Mouse (Mus musculus): ENCODE measurements around the gene Nmt1.

Nmt1 gene

DNA sequence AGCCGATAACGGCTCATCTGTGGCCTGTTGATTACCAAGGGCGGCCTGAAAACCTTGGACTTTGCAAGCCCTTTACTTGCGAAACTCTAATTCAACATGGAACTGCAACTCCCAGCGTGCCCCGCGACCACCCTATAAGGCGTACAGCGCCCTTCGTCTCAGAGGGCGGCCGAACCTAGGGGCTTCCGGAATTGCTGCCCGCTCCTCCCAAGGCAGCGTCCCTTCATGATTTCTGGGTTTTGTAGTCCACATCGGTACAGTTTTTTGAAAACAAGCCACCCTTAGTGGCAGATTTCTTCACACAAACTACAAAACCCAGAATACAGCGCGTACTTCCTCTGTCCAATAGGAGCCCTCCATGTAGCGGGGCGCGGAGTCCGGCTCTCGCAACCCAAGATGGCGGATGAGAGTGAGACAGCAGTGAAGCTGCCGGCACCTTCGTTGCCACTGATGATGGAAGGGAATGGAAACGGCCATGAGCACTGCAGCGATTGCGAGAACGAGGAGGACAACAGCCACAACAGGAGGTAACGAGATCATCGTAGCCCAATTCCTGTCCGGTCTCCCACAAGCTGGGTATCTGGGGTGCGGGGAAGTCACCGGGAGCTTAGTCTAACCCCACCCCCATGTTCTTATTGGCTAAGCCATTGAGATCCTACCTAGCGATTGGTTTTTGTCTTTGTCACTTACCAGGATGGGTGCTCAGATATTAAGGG, at the start of gene Nmt1, which contains the start of gene Dcakd:
Nmt1 (plus strand) TSS at position 15 of the 716 bp plus-strand sequence.
Dcakd (minus strand) TSS at position 158 of the 716 bp plus-strand sequence.
- DNase-seq (ENCODE audit: low spot score in 2 of 2): peak; percentile 83 to 90

DNA sequence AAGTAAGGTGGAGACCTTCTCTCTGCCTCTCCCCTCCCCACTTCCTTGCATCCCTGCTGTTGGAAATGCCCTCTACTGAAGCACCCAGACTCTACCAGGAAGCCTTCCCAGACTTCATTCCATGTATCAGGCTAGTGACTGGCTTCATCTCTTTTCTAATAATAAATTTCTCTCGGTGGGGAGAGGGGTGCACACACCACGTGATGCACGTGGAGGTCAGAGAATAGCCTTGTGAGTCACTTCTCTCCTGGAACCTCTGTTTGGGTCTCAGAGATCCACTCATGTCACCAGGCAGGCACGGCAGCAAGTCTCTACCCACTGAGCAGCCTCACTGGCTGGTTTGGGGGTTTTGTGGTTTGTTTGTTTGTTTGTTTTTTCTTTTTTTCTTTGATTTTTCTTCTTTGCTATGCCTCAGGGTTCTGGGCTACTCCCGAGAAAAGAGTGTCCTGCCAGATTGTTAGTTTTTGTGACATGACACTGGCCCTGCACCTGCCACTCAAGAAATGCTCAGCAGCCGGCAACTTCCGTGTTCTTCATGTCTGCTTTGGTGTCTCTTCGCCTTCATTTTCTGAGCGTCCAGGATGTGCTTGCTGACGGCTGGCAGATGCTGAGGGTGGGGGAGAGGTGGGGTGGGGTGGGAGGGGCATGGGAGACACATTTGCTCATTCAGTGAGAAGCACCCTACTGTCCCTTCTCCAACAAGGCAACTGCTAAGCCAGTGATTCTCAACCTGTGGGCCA, 46.7 kb upstream of the Nmt1 start:
- no peak for DNase-seq (ENCODE audit: low spot score in 2 of 2)

DNA sequence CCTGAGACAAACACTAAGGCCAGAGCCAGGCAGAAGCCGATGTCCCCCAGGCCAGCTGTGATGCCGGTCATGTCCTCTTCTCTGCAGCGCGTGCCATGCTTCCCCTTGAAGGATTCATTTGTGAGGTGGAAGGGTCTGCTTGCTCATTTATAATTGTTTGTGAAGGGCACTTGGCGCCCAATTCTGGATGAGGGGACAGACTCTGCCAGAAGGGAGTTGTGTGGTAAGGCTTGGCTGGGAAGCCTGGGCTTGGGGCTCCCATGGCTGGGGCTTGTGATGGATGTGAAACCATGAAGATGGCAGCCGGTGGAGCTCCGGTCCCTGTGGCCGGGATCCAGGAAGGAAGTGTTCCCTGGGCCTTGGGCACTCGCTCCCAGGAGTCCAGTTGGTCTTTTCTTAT, 43.9 kb upstream of the Nmt1 start:
- DNase-seq (ENCODE audit: low spot score in 2 of 2): no peak

DNA sequence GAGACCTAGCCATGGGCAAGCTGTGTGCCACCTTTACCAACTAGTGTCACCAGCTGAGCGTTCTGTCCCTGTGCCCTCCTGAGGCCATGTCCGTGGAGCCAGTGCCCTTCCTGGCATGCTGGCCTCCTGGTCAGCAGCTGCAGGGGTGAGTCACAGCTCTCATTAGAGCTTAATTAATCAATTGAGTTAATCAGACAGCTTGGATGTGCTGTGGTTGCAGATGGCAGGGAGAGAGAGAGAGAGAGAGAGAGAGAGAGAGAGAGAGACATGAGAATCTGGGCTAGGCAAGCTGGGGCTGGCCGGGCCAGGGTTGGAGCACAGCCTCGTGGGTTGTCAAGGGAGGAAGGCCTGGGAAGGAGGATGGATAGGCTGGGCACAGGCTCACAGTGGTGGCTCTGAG, 43.4 kb upstream of the Nmt1 start:
- DNase-seq (ENCODE audit: low spot score in 2 of 2): no peak

DNA sequence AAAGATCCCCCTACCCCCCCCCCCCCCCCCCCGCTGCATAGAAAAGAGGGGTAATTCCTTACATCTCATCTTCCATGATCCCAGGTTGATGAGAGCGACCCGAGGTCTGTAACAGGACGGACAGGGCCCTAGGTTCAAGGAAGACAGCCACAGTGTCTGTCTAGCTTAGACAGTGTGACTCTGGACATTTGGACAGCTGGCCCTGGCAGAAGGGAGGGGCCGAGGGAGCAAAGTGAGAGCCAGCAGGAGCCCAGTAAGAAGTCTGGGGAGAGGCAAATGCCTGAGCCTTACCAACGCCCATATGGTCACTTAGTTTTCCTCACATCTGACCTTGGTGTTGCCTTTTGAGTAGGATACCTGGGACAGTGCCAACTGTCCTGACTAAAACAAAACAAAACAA, 42.8 kb upstream of the Nmt1 start:
- DNase-seq (ENCODE audit: low spot score in 2 of 2): no peak

DNA sequence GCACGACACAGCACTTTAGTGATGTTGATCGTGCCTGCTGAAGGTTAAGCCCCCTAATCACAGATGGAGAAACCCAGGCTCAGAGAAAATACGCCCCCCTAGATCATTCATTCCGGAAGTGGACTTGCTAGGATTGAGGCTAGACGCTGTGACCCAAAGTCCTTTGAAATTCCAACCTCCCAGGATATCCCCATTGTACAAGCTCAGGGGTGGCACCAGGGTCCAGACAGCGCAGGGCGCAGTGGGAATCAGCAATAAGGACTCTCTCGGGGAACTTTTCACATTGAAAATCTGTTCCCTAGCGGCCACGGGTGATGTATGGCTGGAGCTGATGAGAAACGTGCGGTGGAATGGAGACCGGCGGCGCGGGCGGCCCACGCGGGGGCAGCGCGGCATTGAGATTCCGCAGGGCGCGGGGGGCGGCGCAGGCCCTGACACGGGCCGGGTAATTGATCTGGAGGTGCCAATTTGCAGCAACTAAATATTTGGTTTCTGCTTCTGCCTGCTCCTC, 38.3 kb upstream of the Nmt1 start:
- no peak for DNase-seq (ENCODE audit: low spot score in 2 of 2)

DNA sequence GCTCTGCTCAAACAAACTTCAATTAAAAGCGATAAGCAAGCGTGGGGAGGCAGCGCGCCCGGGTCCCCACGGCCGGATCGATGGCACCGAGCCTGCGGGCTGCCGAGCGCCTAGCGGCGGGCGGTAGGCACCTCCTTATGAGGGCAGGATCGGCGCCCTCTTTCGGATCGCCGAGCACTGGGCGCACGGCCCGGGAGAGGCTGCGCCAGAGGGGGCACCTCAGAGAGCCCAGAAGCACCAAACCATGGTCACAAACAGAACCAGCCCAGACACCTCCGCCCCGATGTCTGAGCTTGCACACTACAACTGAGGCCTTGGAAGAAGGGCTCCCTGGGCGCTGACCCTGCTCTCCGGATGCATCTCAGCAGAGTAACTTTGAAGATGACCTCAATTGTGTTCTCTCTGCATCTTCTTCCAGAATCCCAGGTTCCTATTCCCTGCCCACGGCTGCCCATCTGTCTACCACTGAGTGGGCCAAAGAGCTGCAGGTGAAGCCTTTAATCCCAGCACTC, 37.8 kb upstream of the Nmt1 start:
- no peak for DNase-seq (ENCODE audit: low spot score in 2 of 2)

DNA sequence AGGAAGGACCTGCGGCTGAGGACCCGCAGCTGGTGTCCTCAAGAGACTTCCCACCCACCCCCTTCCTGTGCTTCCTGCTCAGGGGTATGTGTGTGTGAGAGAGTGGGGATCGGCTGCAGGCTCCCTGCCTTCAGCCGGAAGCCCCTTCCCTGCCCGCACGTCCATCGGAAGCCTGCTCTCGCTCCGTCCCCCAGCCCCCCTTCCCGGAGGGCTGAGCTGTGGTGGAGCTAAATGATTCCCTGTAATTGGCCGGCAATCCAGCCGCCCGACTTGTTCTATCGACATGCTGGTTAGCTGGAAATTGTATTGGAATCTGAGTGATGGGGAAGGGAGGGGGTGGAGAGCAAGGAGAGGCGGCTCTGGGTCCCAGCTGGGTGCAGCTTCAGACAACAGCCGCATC, 36.3 kb upstream of the Nmt1 start:
- no peak for DNase-seq (ENCODE audit: low spot score in 2 of 2)

DNA sequence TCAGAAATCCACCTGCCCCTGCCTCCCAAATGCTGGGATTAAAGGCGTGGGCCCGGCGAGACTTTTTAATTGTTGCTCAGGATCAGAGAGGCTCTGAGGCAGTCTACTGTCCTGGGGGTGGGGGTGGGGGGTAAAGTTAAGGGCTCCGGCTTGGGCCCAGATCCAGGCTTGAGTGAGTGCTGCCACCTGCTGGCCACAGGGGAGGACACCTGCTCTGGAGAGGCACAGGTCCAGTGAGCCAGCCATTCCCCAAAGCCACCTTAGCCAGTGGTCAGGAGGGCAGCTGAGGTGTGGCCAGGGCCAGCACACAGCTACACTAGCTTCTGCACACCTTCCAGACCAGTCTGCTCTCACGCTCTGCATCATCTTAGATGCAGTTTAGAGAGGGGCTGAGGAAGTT, 35.0 kb upstream of the Nmt1 start:
- DNase-seq (ENCODE audit: low spot score in 2 of 2): peak; percentile 52 to 55

DNA sequence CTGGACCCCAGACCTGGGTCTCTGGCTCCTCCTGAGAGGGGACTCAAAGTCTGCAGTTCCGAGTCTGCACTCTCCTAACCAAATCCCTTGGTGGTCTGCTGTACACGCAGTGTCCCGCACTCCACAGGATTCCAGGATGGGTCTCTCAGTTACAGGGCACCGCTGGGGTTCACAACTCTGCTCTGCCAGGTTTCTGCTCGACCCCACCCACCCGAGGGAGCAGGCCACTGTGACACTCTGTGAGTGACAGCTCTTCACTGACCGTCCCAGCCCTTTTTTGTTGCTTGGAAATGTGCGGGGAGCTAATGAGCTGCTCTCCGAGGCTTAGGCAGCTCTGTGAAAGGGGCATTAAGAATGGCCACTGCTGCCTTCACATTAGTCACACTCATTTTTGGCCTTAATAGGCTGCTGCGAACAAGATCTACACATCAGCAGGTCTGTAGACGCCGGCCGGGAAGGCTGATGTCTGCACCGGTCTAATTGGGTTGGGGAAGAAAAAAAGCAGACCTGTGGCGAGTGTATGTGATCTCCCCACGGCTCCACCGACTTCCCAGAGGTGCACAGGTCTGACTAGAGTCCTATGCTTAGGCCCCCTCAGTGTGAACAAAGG, 34.5 kb upstream of the Nmt1 start:
- DNase-seq (ENCODE audit: low spot score in 2 of 2): no peak

DNA sequence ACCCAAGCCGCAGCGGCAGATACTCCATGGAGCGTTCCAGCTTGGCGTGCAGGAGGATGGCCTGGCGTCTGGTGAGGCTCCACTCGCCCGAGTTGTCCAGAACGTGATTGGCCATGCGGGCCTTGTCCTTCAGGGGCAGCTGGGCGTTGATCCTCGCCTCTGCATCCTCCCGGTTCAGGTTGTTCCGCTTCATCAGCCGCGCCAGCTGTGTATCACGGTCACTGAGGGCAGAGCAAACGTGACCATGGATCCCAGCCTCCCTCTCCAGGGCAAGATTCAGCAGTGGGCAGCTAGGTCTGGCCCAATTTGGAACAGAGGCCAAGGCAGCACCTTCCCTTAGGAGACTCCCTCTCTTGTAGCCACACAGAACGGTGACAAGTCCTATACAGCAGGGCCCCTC, 33.0 kb upstream of the Nmt1 start:
- no peak for DNase-seq (ENCODE audit: low spot score in 2 of 2)

DNA sequence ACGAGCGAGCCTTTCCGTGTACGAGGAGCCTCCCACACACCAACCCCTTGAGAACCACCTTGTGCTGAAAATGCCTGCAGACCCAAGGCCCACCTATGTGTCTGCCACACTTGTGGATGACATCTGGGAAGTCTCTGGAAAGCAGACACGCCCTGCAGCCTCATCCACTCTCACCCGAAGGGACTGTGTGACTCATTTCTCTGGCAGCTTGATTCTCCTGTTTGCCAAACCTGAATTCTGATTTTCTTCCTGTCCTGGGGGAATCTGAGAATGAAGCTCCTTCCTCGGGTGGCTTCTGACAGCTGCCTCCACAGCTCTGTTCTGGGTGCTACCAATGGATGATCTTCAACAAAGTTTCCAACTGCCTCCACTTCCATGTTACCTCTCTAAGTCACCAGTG, 31.6 kb upstream of the Nmt1 start:
- DNase-seq (ENCODE audit: low spot score in 2 of 2): no peak

DNA sequence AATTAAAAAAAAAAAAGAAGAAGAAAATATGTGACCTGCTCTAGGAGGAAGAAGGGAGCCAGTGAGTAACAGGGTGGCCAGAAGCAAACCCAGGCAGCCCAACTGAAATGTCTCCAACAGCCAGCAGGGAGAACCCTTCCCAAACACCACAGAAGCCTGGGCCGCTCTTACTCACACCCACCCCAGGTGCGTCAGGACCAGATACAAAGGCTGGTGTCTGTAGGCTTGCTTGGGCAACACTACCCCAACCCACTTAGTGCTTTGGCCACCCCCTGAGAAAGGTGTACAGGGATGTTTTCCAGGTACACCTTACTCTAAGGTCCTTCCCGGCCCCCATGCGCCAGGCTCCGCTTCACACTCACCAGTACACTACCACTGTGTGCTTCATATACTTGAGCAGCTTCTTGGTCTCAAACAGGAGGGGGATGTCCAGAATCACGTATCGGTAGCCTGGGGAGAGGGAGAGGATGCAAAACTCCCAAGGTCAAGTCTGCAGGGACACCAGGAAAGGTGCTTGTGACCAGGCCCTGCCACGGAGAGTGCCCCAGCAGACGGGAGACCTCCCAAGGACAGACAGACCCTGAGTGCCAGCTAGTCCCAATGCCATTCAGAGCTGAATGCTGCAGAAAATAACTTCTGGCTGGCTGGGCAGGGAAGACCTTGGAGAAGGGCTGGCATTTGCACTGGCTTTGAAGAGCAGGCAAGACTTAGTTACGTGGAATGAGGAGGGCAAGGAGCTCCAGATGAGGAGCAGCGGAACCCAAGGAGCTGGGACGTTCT, 30.8 kb upstream of the Nmt1 start:
- no peak for DNase-seq (ENCODE audit: low spot score in 2 of 2)

DNA sequence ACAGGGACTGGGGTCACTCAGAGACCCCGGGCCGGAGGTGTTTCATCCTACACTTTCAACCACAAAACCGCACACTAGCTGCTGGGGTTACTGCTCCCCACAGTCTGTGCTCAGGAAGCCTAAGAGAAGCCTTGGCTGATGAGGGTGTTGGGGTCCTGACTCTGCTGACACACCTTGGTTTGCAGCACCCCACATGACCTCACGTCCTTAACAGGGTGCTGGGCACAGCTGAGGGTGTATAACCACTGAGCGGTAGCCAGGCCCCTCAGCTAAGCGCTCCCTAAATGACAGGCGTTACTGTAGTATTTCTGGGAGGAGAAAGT, 29.8 kb upstream of the Nmt1 start:
- no peak for DNase-seq (ENCODE audit: low spot score in 2 of 2)

DNA sequence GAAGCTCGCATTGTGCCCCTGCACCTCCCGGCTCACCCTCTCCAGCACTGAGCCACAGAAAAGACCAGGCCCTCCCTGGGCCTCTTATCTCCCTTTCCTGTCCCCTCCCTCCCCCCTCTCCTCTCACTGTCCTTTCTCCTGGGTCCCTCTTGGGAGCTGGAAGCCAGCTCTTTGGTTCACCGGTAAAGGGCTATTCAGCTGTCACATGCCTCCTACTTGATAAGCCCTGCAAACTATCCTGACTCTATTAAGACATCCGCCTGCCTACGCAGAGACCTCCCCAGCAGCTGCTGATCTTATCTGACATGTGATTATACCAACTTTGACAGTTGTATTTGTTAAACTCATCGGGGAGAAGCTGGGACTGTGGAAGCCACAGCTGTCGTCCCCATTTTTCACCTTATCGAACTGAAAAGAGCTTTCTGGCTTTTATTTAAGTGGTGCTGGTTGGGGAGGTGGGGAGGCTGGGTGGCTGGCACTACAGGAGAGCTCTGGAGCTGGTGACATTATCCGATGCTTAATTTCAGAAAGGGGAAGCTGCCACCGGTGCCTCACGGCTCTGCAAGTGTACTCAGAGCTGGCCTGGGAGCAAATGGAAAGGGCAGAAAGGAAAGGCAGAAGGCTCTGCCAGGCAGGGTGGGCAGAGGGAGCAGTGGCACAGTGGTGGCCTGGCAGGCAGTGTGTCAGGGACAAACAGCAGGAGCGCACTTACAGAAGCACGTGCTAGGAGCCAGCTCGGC, 29.2 kb upstream of the Nmt1 start:
- DNase-seq (ENCODE audit: low spot score in 2 of 2): no peak

DNA sequence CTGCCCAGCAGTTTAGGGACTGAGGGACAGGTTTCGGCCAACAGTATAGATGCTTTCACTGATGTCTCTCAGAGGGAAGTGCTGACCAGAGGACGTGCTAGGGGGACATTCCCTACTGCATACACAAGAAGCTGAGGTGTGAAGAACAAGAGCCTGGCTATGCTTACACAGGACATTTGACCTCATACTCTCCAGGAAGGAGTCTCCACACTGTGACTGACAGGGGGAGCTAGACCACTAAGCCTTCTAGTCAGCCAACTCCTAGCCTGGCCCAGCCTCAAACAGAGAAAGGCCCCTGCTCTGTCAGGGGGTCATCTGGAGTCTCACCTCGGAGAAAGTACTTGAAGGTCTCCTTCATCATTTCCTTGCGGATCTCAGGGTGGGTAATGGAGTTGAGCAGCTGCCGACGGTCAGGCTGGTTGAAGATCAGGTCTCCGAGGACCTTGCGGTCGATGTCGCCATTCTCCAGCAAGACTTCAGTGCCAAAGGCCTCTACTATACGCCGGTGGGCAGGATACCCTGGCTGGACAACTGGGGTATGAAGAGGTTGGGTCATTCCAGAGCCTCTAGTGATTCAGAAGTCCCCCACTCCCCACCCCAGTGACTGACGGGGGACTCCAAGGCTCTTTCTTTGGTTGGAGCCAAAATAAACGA, 28.5 kb upstream of the Nmt1 start:
- no peak for DNase-seq (ENCODE audit: low spot score in 2 of 2)

DNA sequence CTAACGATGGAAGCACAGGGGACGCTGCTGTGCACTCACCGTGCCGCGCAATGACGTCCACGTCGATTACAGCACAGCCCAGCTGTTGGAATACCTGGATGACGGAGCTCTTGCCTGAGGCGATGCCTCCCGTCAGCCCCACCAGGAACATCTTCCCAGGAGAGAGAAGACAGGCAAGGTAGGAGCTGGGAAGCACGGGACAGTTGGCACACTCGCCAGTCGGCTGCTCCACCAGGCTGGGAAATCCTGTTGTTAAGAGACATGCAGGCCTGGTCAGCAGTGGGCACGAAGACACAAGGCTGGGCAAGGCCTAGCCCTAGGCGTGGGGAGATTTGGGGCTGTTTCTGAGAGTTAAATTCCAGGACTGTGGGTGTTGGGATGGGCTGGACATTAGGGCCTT, 27.9 kb upstream of the Nmt1 start:
- no peak for DNase-seq (ENCODE audit: low spot score in 2 of 2)

DNA sequence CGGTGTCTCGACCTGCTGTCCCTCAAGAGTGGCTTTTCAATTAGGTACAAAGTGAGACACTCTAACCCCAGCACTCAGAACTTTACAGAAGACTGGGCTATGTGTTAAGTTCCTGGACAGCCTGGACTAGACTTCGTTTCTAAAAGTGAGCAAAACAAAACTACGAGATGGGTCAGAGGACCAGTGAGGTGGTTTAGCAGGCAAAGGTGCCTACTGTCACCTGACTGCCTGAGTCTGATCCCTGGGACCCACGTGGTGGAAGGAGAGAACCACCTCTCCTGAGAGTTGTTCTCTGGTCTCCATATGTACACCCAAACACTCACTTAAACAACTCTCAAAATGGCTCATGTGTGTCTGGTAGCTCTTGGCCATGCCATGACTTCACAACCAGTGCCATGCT, 26.9 kb upstream of the Nmt1 start:
- DNase-seq (ENCODE audit: low spot score in 2 of 2): no peak

DNA sequence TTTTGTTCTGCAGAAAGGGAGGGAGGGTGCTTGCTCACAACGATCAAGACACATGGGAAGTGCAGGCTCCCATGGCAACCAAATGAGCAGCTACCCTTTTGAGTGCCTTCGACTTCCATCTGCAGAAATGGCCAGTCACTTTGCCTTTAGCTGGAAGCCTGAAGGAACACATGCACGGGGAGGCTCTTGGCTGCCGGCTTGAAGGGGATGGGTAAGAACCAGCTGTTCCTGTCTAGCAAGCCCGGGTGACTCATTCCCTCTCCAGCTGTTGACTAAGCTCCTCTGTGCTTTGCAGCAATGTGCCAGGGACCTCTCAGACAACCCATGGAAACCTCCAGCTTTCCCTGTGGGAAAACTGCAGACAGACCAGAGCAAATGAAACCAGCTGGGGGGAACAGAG, 24.8 kb upstream of the Nmt1 start:
- peak; percentile 35 to 64 for DNase-seq (ENCODE audit: low spot score in 2 of 2)

DNA sequence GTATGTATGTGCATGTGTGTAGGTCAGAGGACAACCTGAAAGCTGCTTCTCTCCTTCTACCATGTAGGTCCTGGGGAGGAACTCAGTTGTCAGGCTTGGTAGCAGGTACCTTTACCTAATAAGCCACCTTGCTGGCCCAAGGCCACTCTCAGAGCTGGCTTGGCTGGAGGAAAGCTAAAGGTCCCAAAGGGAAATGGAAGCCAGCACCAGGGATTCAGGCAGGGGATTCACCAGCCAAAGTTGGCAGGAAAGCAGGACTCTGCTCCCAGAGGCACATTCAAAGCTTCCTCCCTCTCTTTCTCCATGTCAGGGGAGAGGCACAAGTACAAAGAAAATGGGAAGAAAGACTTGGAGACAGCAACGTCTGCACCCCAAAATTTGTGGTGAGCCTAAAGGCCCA, 23.1 kb upstream of the Nmt1 start:
- no peak for DNase-seq (ENCODE audit: low spot score in 2 of 2)

All from frontal cortex, postnatal 25 days (tissue).